Mouse (Mus musculus) kidney, postnatal 0 days (tissue): ENCODE results near the gene Gm1330. TPM values are rescaled to one million over a fixed set of nuclear protein-coding genes. Genes with fewer than 3 reads are reported as not detected.
"Not testable (repeated sequence)": the region's sequence is repeated elsewhere in the genome, so short reads cannot be mapped to it uniquely, and the experiment has no call there.

Experiments
- ATAC-seq: fragments of 200-750 bp; cut with Nextera tagmentation; replicated peaks from 2 replicates; pipeline ENCODE4 v1.8.0; 2017; ENCODE audit warnings: low read depth, moderate number of reproducible peaks, moderate TSS enrichment, moderate library complexity; ENCODE audit not compliant: low FRiP score
- DNase-seq: peaks from one replicate; pipeline ENCODE4 v3.0.0-alpha.2; 2016; ENCODE audit warnings: low spot score
- H3K27ac ChIP-seq: fragments of 300-500 bp; sonication (generic); 2 replicates; pipeline ENCODE4 v1.5.1; 2014; ENCODE audit warnings: mild to moderate bottlenecking
- H3K27me3 ChIP-seq: fragments of 300-500 bp; sonication (generic); 2 replicates; pipeline ENCODE4 v1.6.1; 2014; ENCODE audit warnings: low read length, mixed read lengths; ENCODE audit not compliant: insufficient read depth
- H3K36me3 ChIP-seq: fragments of 300-500 bp; sonication (generic); 2 replicates; pipeline ENCODE4 v1.6.1; 2014; ENCODE audit warnings: low read length, mixed read lengths; ENCODE audit not compliant: insufficient read depth
- H3K4me1 ChIP-seq: fragments of 300-500 bp; sonication (generic); replicated peaks from 2 replicates; pipeline ENCODE4 v1.6.1; 2014; ENCODE audit warnings: antibody characterized with exemption, low read length, mixed read lengths; ENCODE audit not compliant: insufficient read depth
- H3K4me2 ChIP-seq: fragments of 300-500 bp; sonication (generic); 2 replicates; pipeline ENCODE4 v1.6.1; 2014; ENCODE audit warnings: mild to moderate bottlenecking, low read length, moderate library complexity, mixed read lengths
- H3K4me3 ChIP-seq: fragments of 300-500 bp; sonication (generic); replicated peaks from 2 replicates; pipeline ENCODE4 v1.5.1; 2014; ENCODE audit warnings: low read depth, low read length
- H3K9ac ChIP-seq: fragments of 300-500 bp; sonication (generic); 2 replicates; pipeline ENCODE4 v1.6.1; 2014; ENCODE audit warnings: low read depth, low read length
- H3K9me3 ChIP-seq: fragments of 300-500 bp; sonication (generic); replicated peaks from 2 replicates; pipeline ENCODE4 v1.6.1; 2016; ENCODE audit warnings: low read length, inconsistent platforms, mixed read lengths
- CTCF ChIP-seq: IDR thresholded peaks from 2 replicates; pipeline ENCODE4 v1.5.1; 2016; ENCODE audit warnings: antibody characterized with exemption, low read depth, mild to moderate bottlenecking, moderate library complexity
- WGBS: fragments of 180-500 bp; shearing (Covaris S2); extraction: QIAGEN DNeasy Blood & Tissue Kit; methylation state at CpG from one replicate; pipeline ENCODE4 v1.1.7; 2014; 5-methylcytosine and 5-hydroxymethylcytosine counted together
- polyA plus RNA-seq: library from polyadenylated mRNA; unstranded; fragments of >200 nt; fragmentation: Nextera tagmentation; extraction: Ambion mirVana; gene quantifications from 2 replicates; pipeline ENCODE4 v1.2.1, GENCODE M21; 2015

The Gm1330 gene
- polyA plus RNA-seq: not detected in 2 replicates

DNA sequence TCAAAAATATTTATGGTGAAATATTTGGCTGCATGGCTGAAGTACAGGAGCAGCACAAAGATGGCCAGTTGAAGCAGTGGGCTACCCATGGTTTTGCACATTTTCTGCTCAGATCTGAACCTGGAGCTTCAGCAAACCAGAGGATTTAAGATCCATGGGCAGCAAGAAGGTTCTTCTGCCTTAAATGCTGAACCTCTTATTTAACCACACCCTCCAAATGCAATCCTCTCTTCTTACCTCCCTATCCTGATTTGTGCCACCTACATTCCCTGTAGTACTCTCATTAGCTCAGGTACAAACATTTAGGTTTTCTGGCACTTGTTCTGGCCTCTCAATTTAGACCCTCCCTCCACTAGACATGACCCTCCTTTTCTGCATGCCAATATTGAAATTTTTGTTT lies at the start of gene Gm1330:
TSS of gene Gm1330 (minus strand) at position 101 of the 400 bp plus-strand sequence.
- no peaks in the 10 kb centered on the region for H3K4me1 ChIP-seq
- no peak within 1 kb of the TSS for H3K27ac ChIP-seq
- no peak within 1 kb of the TSS for H3K4me2 ChIP-seq
- H3K4me3 ChIP-seq: no peak within 1 kb of the TSS
- H3K9ac ChIP-seq: no peak within 1 kb of the TSS
- no peak for TF ChIP-seq CTCF
- no peaks in the 10 kb centered on the region for H3K36me3 ChIP-seq
- H3K9me3 ChIP-seq: no peaks in the 10 kb centered on the region
- DNase-seq (no peak), ATAC-seq (no peak)
- H3K27me3 ChIP-seq: no peaks in the 10 kb centered on the region

DNA sequence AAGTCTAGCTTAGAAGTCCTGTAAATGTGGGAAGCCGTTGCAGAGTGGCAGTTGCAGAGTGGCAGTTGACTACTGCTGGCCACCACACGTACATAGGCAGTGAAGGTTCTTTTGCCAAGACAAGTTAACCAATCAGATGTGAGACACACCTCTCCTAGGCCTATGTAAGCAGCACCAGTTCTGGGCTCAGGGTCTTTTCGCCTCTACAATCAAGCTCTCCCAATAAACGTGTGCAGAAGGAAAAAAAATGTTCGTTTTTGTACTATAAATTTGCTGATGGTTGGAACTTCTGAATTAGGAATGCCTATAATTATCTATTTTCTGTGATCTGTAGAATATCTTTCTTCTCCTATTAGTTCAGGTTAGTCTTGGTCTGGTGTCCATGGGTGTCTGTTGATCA lies 14.1 kb upstream of the Gm1330 start, which contains the start of gene Gm10750:
TSS of gene Gm10750 (minus strand) at position 101 of the 400 bp plus-strand sequence.
- not testable (repeated sequence) for H3K36me3 ChIP-seq, H3K9ac ChIP-seq, H3K4me2 ChIP-seq, DNase-seq, ATAC-seq, H3K27ac ChIP-seq, H3K9me3 ChIP-seq, H3K4me3 ChIP-seq, H3K27me3 ChIP-seq, H3K4me1 ChIP-seq
- WGBS: 81% methylated on average over 5 of the region's 5 CpGs

DNA sequence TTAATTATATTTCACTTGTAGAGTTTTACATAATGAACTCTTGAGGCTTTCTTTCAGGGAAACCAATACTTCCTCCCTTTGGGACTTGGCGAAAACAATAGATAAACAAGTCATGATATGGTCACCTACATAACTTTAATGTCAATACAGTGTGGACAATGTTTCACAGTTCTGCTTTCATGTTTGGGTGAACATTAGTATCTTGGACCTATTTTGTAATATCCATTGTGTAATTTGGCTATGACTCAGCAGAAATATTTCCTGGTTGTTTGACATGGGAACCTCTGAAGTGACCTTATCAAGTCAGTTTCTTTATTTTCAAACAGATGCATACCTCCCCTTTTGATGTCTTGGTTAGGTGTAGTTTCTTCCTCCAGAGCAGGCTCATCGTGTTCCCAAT lies 1.8 kb upstream of the Gm1330 start:
- no peak for TF ChIP-seq CTCF
- H3K4me2 ChIP-seq: no peak overlapping the region
- no peak for ATAC-seq
- H3K4me1 ChIP-seq: no peaks in the 10 kb centered on the region
- no peak for DNase-seq
- no peaks in the 10 kb centered on the region for H3K27me3 ChIP-seq
- H3K9me3 ChIP-seq: no peaks in the 10 kb centered on the region
- H3K9ac ChIP-seq: no peak overlapping the region
- H3K4me3 ChIP-seq: no peak overlapping the region
- H3K36me3 ChIP-seq: no peaks in the 10 kb centered on the region
- no peak overlapping the region for H3K27ac ChIP-seq
- 88% methylated on average over 2 of the region's 2 CpGs for WGBS

DNA sequence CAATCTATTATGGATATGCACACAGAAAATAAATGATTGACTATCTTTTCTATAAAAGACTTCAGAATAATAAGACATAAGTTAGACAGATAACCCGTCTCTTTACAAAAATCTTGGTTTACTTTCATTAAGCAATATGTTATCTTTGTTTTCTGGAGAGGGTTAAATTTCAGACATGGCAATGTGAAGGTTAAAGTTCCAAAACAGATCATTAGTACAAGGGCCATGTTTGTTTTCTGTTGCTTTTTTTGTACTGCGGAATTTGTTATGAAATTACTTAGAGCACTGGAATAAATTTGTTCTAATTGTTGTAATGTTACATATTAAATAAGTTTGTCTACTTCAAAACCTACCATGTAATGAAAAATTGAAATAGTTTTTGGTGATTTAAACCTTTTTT lies 7.9 kb downstream of the Gm1330 start:
- no peaks in the 10 kb centered on the region for H3K4me1 ChIP-seq
- H3K9ac ChIP-seq: no peak overlapping the region
- no peak for TF ChIP-seq CTCF
- DNase-seq (no peak), ATAC-seq (no peak)
- H3K4me3 ChIP-seq: no peak overlapping the region
- 87% methylated on average over 2 of the region's 2 CpGs for WGBS
- no peak overlapping the region for H3K27ac ChIP-seq
- H3K4me2 ChIP-seq: no peak overlapping the region
- H3K27me3 ChIP-seq: no peaks in the 10 kb centered on the region
- no peaks in the 10 kb centered on the region for H3K9me3 ChIP-seq
- no peaks in the 10 kb centered on the region for H3K36me3 ChIP-seq

Other genes starting within 250 kb of the Gm1330 start
- not detected in 2 replicates for gene Cst11, start 231.8 kb downstream of the Gm1330 start, polyA plus RNA-seq
- gene 8030411F24Rik, start 221.2 kb downstream of the Gm1330 start, polyA plus RNA-seq: not detected in 2 replicates
- gene Cst12, start 213.9 kb downstream of the Gm1330 start, polyA plus RNA-seq: not detected in 2 replicates
- gene Cst8, start 204.5 kb downstream of the Gm1330 start, polyA plus RNA-seq: not detected in 2 replicates
- not detected in 2 replicates for gene Cst13, start 183.2 kb downstream of the Gm1330 start, polyA plus RNA-seq
- gene Cst9, start 168.1 kb downstream of the Gm1330 start, polyA plus RNA-seq: not detected in 2 replicates
- not detected in 2 replicates for gene 9230104L09Rik, start 138.2 kb downstream of the Gm1330 start, polyA plus RNA-seq
- gene Cst3, start 127.6 kb downstream of the Gm1330 start, polyA plus RNA-seq: 545 and 617 TPM in 2 replicates
- not detected in 2 replicates for gene Gm10750, start 14.0 kb upstream of the Gm1330 start, polyA plus RNA-seq